Mouse (Mus musculus) heart, embryonic 14.5 days (tissue): ENCODE results near the gene Plekhg3. TPM values are rescaled to one million over a fixed set of nuclear protein-coding genes. Genes with fewer than 3 reads are reported as not detected.

Experiments used
- ATAC-seq: fragments of 200-750 bp; cut with Nextera tagmentation; 2 replicates; pipeline ENCODE4 v1.8.0; 2017; ENCODE audit warnings: low read depth, moderate TSS enrichment; ENCODE audit not compliant: insufficient number of reproducible peaks, insufficient read depth, low FRiP score
- H3K27ac ChIP-seq, 2 experiments: fragments of 200-500 bp in 1 of 2; fragments of 300-500 bp in 1 of 2; sonication (generic) in 1 of 2; replicated peaks in 1 of 2; 2 replicates each; pipeline ENCODE4 v1.5.1; 2012 to 2014; ENCODE audit warnings: low read depth in 2 of 2, low read length in 2 of 2, control low read depth in 1 of 2, mild to moderate bottlenecking in 1 of 2, mixed read lengths in 1 of 2; ENCODE audit not compliant: control insufficient read depth in 1 of 2, insufficient read depth in 1 of 2
- H3K27me3 ChIP-seq: fragments of 300-500 bp; sonication (generic); 2 replicates; pipeline ENCODE4 v1.6.1; 2014; ENCODE audit warnings: mild to moderate bottlenecking, low read length, control low read depth; ENCODE audit not compliant: control insufficient read depth, insufficient read depth
- H3K36me3 ChIP-seq: fragments of 300-500 bp; sonication (generic); 2 replicates; pipeline ENCODE4 v1.6.1; 2014; ENCODE audit warnings: mild to moderate bottlenecking, control low read depth, low read length, mixed read lengths; ENCODE audit not compliant: control insufficient read depth, insufficient read depth
- H3K4me1 ChIP-seq, 2 experiments: fragments of 200-500 bp in 1 of 2; fragments of 300-500 bp in 1 of 2; sonication (generic) in 1 of 2; 2 replicates each; pipeline ENCODE4 v1.6.1; 2012 to 2014; ENCODE audit warnings: low read length in 2 of 2, control low read depth in 1 of 2, mixed read lengths in 1 of 2; ENCODE audit not compliant: control insufficient read depth in 2 of 2, insufficient read depth in 2 of 2
- H3K4me2 ChIP-seq: fragments of 300-500 bp; sonication (generic); 2 replicates; pipeline ENCODE4 v1.6.1; 2014; ENCODE audit warnings: mild to moderate bottlenecking, low read length
- H3K4me3 ChIP-seq, 2 experiments: fragments of 200-500 bp in 1 of 2; fragments of 300-500 bp in 1 of 2; sonication (generic) in 1 of 2; 2 replicates each; pipeline ENCODE4 v1.5.1; 2012 to 2014; ENCODE audit warnings: low read length in 2 of 2, mild to moderate bottlenecking in 2 of 2, control low read depth in 1 of 2, low read depth in 1 of 2, moderate library complexity in 1 of 2; ENCODE audit not compliant: control insufficient read depth in 1 of 2, insufficient read depth in 1 of 2
- H3K9ac ChIP-seq: fragments of 300-500 bp; sonication (generic); 2 replicates; pipeline ENCODE4 v1.6.1; 2014; ENCODE audit warnings: mild to moderate bottlenecking, low read length
- H3K9me3 ChIP-seq: fragments of 300-500 bp; sonication (generic); 2 replicates; pipeline ENCODE4 v1.6.1; 2016; ENCODE audit warnings: low read length, control low read depth; ENCODE audit not compliant: control insufficient read depth
- WGBS: fragments of 180-500 bp; shearing (Covaris S2); extraction: QIAGEN DNeasy Blood & Tissue Kit; methylation state at CpG from one replicate; pipeline ENCODE4 v1.1.7; 2014; 5-methylcytosine and 5-hydroxymethylcytosine counted together
- polyA plus RNA-seq: library from polyadenylated mRNA; unstranded; fragments of >200 nt; fragmentation: Nextera tagmentation; extraction: Ambion mirVana; gene quantifications from 2 replicates; pipeline ENCODE4 v1.2.1, GENCODE M21; 2014

Gene Plekhg3
- 5.9 and 7.5 TPM in 2 replicates for polyA plus RNA-seq

GRCm38 (mm10) chr12:76530580-76531139 is at the start of gene Plekhg3:
Gene Plekhg3, plus strand, starts transcription at chr12:76530891.
- H3K27ac ChIP-seq, result no peak within 1 kb of the TSS
- no peak within 1 kb of the TSS for H3K4me2 ChIP-seq
- no peak for ATAC-seq
- no peaks in the 10 kb centered on the region for H3K9me3 ChIP-seq
- WGBS, result 56% methylated on average over 6 of the region's 6 CpGs
- peaks cover 13 to 26% of the 10 kb centered on the region in 2 experiments for H3K4me1 ChIP-seq
- H3K4me3 ChIP-seq, result no peak within 1 kb of the TSS
- peaks cover 16% of the 10 kb centered on the region; the same call in 1 of the 2 replicates for H3K27me3 ChIP-seq
- H3K36me3 ChIP-seq, result no peaks in the 10 kb centered on the region
- no peak within 1 kb of the TSS for H3K9ac ChIP-seq

GRCm38 (mm10) chr12:76482446-76482845 is 48.2 kb upstream of the Plekhg3 start:
- WGBS, result 83% methylated on average over 2 of the region's 2 CpGs
- no peak for ATAC-seq
- Histone ChIP-seq H3K9ac (no peak overlapping the region), H3K4me2 (no peak overlapping the region), H3K27ac (no peak overlapping the region), H3K4me1 (peaks cover 16 to 30% of the 10 kb centered on the region in 2 experiments), H3K36me3 (no peaks in the 10 kb centered on the region), H3K4me3 (no peak overlapping the region), H3K9me3 (peaks cover 4% of the 10 kb centered on the region; the same call in 1 of the 2 replicates), H3K27me3 (no peaks in the 10 kb centered on the region)

GRCm38 (mm10) chr12:76482948-76483347 is 47.7 kb upstream of the Plekhg3 start:
- H3K36me3 ChIP-seq, result no peaks in the 10 kb centered on the region
- no peak overlapping the region for H3K27ac ChIP-seq

GRCm38 (mm10) chr12:76484881-76485280 is 45.8 kb upstream of the Plekhg3 start:
- no peak overlapping the region for H3K27ac ChIP-seq
- no peak overlapping the region for H3K4me3 ChIP-seq
- H3K9me3 ChIP-seq, result peaks cover 4% of the 10 kb centered on the region; the same call in 1 of the 2 replicates
- 41% methylated on average over 4 of the region's 4 CpGs for WGBS
- no peaks in the 10 kb centered on the region for H3K27me3 ChIP-seq
- H3K9ac ChIP-seq, result no peak overlapping the region
- peaks cover 8 to 15% of the 10 kb centered on the region in 2 experiments for H3K4me1 ChIP-seq
- no peak overlapping the region for H3K4me2 ChIP-seq
- no peaks in the 10 kb centered on the region for H3K36me3 ChIP-seq
- no peak for ATAC-seq

More at GRCm38 (mm10) chr12:76482948-76483347, 47.7 kb upstream of the Plekhg3 start:
- no peak for ATAC-seq
- H3K9ac ChIP-seq, result no peak overlapping the region
- no peaks in the 10 kb centered on the region for H3K27me3 ChIP-seq
- peaks cover 16 to 29% of the 10 kb centered on the region in 2 experiments for H3K4me1 ChIP-seq
- H3K9me3 ChIP-seq, result peaks cover 4% of the 10 kb centered on the region; the same call in 1 of the 2 replicates
- no peak overlapping the region for H3K4me3 ChIP-seq
- 84% methylated on average over 2 of the region's 2 CpGs for WGBS
- no peak overlapping the region for H3K4me2 ChIP-seq

- no peak overlapping the region for H3K27ac ChIP-seq
- peaks cover 6 to 10% of the 10 kb centered on the region in 2 experiments for H3K4me1 ChIP-seq
- ATAC-seq, result no peak
- WGBS, result 74% methylated on average over 11 of the region's 11 CpGs
- H3K4me3 ChIP-seq, result no peak overlapping the region
- no peak overlapping the region for H3K9ac ChIP-seq
- H3K9me3 ChIP-seq, result peaks cover 4% of the 10 kb centered on the region; the same call in 1 of the 2 replicates
- no peak overlapping the region for H3K4me2 ChIP-seq
- no peaks in the 10 kb centered on the region for H3K27me3 ChIP-seq
- no peaks in the 10 kb centered on the region for H3K36me3 ChIP-seq
Observed at GRCm38 (mm10) chr12:76485381-76485780, 45.3 kb upstream of the Plekhg3 start.

- WGBS, result 34% methylated on average over 9 of the region's 9 CpGs
- no peak overlapping the region for H3K4me2 ChIP-seq
- ATAC-seq, result no peak
- no peak overlapping the region for H3K27ac ChIP-seq
- no peak overlapping the region for H3K4me3 ChIP-seq
- H3K9ac ChIP-seq, result no peak overlapping the region
- H3K27me3 ChIP-seq, result no peaks in the 10 kb centered on the region
- H3K36me3 ChIP-seq, result no peaks in the 10 kb centered on the region
- H3K4me1 ChIP-seq, result peaks cover 6 to 8% of the 10 kb centered on the region in 2 experiments; a peak in 3 of 4 replicates
- no peaks in the 10 kb centered on the region for H3K9me3 ChIP-seq
Observed at GRCm38 (mm10) chr12:76486943-76487342, 43.7 kb upstream of the Plekhg3 start.

GRCm38 (mm10) chr12:76490798-76491197 is 39.9 kb upstream of the Plekhg3 start:
- Histone ChIP-seq H3K9me3 (no peaks in the 10 kb centered on the region), H3K27me3 (no peaks in the 10 kb centered on the region), H3K4me3 (no peak overlapping the region), H3K4me2 (no peak overlapping the region), H3K4me1 (peaks cover 6 to 8% of the 10 kb centered on the region in 2 experiments; a peak in 3 of 4 replicates), H3K27ac (no peak overlapping the region), H3K36me3 (no peaks in the 10 kb centered on the region), H3K9ac (no peak overlapping the region)
- WGBS, result 72% methylated on average over 1 of the region's 1 CpGs
- ATAC-seq, result no peak
